Mouse (Mus musculus): ENCODE results near the gene Fgf14.
"Not testable (repeated sequence)": the region's sequence is repeated elsewhere in the genome, so short reads cannot be mapped to it uniquely, and the experiment has no call there.

Fgf14 gene

GRCm38 (mm10) chr14:124676506-124677177, at the start of gene Fgf14:
Fgf14 (minus strand) TSS chr14:124677127.
- DNase-seq, result no peak

GRCm38 (mm10) chr14:124677379-124677778, 452 bp upstream of the Fgf14 start:
- DNase-seq, result no peak

- no peak for DNase-seq
These were observed 1.0 kb downstream of the Fgf14 start for GRCm38 (mm10) chr14:124675654-124676505.

GRCm38 (mm10) chr14:124675142-124675653, 1.7 kb downstream of the Fgf14 start:
- DNase-seq, result no peak

GRCm38 (mm10) chr14:124674536-124675141, 2.3 kb downstream of the Fgf14 start:
- no peak for DNase-seq

- no peak for DNase-seq
These were observed 7.2 kb downstream of the Fgf14 start for GRCm38 (mm10) chr14:124669739-124670138.

- no peak for DNase-seq
These were observed 34.1 kb downstream of the Fgf14 start for GRCm38 (mm10) chr14:124642822-124643221.

GRCm38 (mm10) chr14:124634881-124635280, 42.0 kb downstream of the Fgf14 start:
- DNase-seq, result no peak

GRCm38 (mm10) chr14:124613473-124613872, 63.5 kb downstream of the Fgf14 start:
- no peak for DNase-seq

GRCm38 (mm10) chr14:124606036-124606711, 70.8 kb downstream of the Fgf14 start:
- no peak for DNase-seq

GRCm38 (mm10) chr14:124605031-124605743, 71.7 kb downstream of the Fgf14 start:
- no peak for DNase-seq

GRCm38 (mm10) chr14:124576571-124576970, 100.4 kb downstream of the Fgf14 start:
- no peak for DNase-seq

- no peak for DNase-seq
These were observed 101.6 kb downstream of the Fgf14 start for GRCm38 (mm10) chr14:124575130-124575885.

GRCm38 (mm10) chr14:124566445-124566844, 110.5 kb downstream of the Fgf14 start:
- DNase-seq, result no peak

- DNase-seq, result no peak
These were observed 115.4 kb downstream of the Fgf14 start for GRCm38 (mm10) chr14:124561544-124561943.

GRCm38 (mm10) chr14:124536106-124536505, 140.8 kb downstream of the Fgf14 start:
- DNase-seq, result no peak

- not testable (repeated sequence) for DNase-seq
These were observed 141.6 kb downstream of the Fgf14 start for GRCm38 (mm10) chr14:124535376-124535775.

- no peak for DNase-seq
These were observed 144.9 kb downstream of the Fgf14 start for GRCm38 (mm10) chr14:124532051-124532450.

GRCm38 (mm10) chr14:124512009-124512408, 164.9 kb downstream of the Fgf14 start:
- DNase-seq, result no peak

- DNase-seq, result no peak
These were observed 188.0 kb downstream of the Fgf14 start for GRCm38 (mm10) chr14:124488971-124489370.

GRCm38 (mm10) chr14:124485261-124485660, 191.7 kb downstream of the Fgf14 start:
- DNase-seq, result no peak
